ENCODE assay signal across 9 mouse cellular contexts in the genomic region with DNA sequence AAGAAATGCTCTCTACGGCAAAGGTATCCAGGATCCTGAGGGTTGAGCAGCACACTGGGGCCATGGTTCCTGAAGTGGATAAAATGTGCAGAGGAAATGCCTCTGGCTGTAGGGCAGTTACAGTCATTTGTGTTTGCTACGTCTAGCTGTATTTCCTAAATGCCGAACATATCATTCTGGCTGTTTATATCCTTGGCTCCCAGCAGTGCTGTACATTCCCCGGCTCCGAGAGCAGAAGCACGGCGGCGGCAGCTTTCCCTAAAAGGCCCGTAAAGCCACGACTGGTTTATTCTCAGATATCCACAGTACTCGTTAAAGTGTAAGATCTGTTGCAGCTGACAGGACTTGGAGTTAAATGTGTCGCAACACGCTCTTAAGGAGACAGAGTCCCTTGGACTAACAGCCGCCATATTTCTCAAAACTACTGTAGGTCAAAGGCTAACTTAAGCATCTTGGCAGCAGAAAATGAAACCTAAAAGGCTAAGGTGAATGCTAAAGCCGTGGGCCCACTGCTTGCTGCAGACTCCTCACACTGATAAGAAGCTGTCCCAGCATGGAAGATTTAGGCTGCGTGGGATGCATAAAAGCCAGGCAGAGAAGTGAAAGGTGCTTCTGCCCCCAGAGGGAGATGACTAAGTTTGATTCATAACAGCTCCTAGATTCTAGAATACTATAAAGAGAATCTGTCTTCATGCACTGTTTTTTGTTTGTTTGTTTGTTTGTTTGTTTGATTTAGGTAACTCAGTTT.
A peak's percentile ranks its signal among the peaks of the same experiment; 100 is the strongest.
DNase-seq lines count a peak whose midpoint lies in the region; ATAC-seq lines count a peak whose summit lies in the region.
"Had no signal": no experiment of that assay in that cellular context is flagged by ENCODE, and none has a peak within 500 bp of the region (broad histone marks: within the 10 kb centered on the region; RNA-seq: fewer than 3 reads in every experiment).

No protein-coding gene starts in this region.

- H3K27ac ChIP-seq in limb, embryonic 11.5 days (replicated peaks; ENCODE audit: low read depth, low read length): no peak overlapping the region

- WGBS in limb, embryonic 11.5 days: 37% methylated on average over 16 of the region's 16 CpGs

- peaks cover 8% of the 10 kb centered on the region; the same call in 1 of the 2 replicates for H3K4me1 ChIP-seq in limb, embryonic 11.5 days (ENCODE audit: control insufficient read depth, insufficient read depth, low read length)
- H3K4me1 ChIP-seq: megakaryocyte, embryonic 14.5 days had no signal

- H3K27me3 ChIP-seq in limb, embryonic 11.5 days (ENCODE audit: control insufficient read depth, insufficient read depth, low read length): no peaks in the 10 kb centered on the region
- H3K27me3 ChIP-seq: megakaryocyte, embryonic 14.5 days had no signal

- no peaks in the 10 kb centered on the region for H3K9me3 ChIP-seq in limb, embryonic 11.5 days (ENCODE audit: control insufficient read depth, low read length)

- H3K4me3 ChIP-seq in limb, embryonic 11.5 days (ENCODE audit: low read depth, low read length): no peak overlapping the region
- H3K4me3 ChIP-seq: megakaryocyte, embryonic 14.5 days had no signal

- H3K4me2 ChIP-seq in limb, embryonic 11.5 days (ENCODE audit: low read depth, severe bottlenecking): no peak overlapping the region

- no peak for ATAC-seq in limb, embryonic 11.5 days (ENCODE audit: insufficient number of reproducible peaks, low FRiP score, low TSS enrichment, low read depth)

- H3K36me3 ChIP-seq in limb, embryonic 11.5 days (ENCODE audit: control insufficient read depth, insufficient read depth, low read length): no peaks in the 10 kb centered on the region

- H3K9ac ChIP-seq in limb, embryonic 11.5 days (ENCODE audit: low read length): no peak overlapping the region; the same call in 1 of the 2 replicates

- DNase-seq in ovary, postnatal 36 days (ENCODE audit: low spot score): peak; percentile 8
- DNase-seq in ovary, postnatal 10 days (ENCODE audit: low spot score): no peak
- DNase-seq in heart, postnatal 10 days: peak; percentile 49 to 52
- peak; percentile 35 for DNase-seq in limb, embryonic 11.5 days (ENCODE audit: low spot score)
- peak; percentile 57 for DNase-seq in yolk sac, embryonic 10.5 days (ENCODE audit: low spot score)
- no peak for DNase-seq in thymus, postnatal 36 days
- DNase-seq in layer of hippocampus, postnatal 14 days (ENCODE audit: low spot score in 2 of 2): no peak
- DNase-seq in spleen, postnatal 4 days (ENCODE audit: low spot score in 2 of 2): no peak

- intact Hi-C loops in heart, postnatal 10 days (cut with DNase I): no loop called here

Comparison
In these comparisons a context has a peak if more than half of its experiments do, and no peak if none do; other contexts are left out.
1. DNase-seq: peak in ovary, postnatal 36 days (single experiment), heart, postnatal 10 days (2 of 2), limb, embryonic 11.5 days (single experiment) and yolk sac, embryonic 10.5 days (single experiment); none in ovary, postnatal 10 days (single experiment), thymus, postnatal 36 days (0 of 2), layer of hippocampus, postnatal 14 days (0 of 2) and spleen, postnatal 4 days (0 of 2).